Mouse (Mus musculus) A20 (cell line): ENCODE measurements around the gene Tmem45a2.
"Not testable (repeated sequence)": the region's sequence is repeated elsewhere in the genome, so short reads cannot be mapped to it uniquely, and the experiment has no call there.

Source experiments
- DNase-seq: peaks from one replicate; pipeline ENCODE4 v3.0.0-alpha.2; 2011; ENCODE audit warnings: low read depth, low spot score

Tmem45a2 gene

DNA sequence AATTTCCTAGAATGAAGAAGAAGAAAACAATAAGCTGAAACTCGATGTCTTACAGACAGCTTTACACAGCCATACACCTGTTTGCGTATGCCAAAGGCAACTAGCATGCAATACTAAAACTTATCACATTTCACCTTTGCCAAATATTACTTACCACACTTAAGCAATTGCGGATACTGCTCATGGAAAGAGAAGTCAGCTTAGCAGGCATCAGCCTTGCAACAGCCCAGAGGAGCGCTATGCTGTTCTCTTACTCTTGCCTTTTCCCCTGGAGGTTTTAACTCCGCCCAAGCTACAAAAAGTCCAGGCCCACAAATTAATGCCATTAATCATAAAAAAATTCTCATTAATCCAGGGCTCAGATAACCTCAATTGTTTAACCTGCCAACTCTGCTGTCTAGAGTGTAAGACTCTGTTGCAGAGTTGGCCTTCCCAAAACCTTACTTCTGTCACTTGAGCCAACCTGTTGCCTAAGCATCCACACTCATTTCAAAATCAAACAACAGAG is at the start of gene Tmem45a2:
Tmem45a2 (minus strand) TSS at position 241 of the 508 bp plus-strand sequence.
- DNase-seq: no peak

- DNase-seq: no peak
Measured at GRCm38 (mm10) chr16:57117562-57117961, 46.4 kb upstream of the Tmem45a2 start.

DNA sequence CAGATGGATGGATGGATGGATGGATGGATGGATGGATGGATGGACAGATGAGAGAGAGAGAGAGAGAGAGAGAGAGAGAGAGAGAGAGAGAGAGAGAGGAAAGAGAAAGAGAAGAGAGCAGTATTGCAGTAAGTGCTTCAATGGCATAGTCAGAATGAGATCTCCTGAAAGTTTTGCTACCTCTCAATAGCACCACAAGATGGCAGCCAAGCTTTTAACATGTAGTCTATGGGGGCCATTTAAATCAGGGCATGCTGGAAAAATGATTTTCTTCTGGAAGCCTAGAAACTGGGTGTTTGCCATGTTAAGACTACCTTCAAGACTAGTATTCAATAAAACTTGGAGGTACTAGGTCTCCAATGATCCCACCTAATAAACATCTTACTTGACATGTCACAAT is 44.9 kb upstream of the Tmem45a2 start:
- DNase-seq: peak; percentile 48

- no peak for DNase-seq
Measured at GRCm38 (mm10) chr16:57106185-57106960, 35.2 kb upstream of the Tmem45a2 start.

DNA sequence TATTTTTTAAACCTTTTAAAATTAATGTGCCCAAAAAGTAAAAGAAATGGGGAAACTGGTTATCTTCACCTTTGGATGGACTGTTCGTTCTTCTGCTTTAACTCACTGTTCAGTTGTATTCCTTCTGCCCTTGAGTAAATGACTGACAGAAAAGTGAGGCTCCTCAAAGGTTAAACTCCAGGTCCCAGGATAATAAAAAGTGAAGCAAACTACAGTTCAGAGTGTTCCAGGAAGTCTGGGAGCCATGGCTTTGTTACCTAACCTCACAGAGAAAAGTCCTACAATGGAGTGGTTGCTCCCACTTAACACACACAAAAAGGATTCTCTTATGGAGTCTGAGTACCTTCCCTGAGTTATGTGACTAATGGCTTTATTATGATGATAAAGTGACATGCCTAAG is 30.0 kb upstream of the Tmem45a2 start:
- DNase-seq: no peak

- DNase-seq: no peak
Measured at GRCm38 (mm10) chr16:57099572-57100237, 28.5 kb upstream of the Tmem45a2 start.

- no peak for DNase-seq
Measured at GRCm38 (mm10) chr16:57098468-57099144, 27.4 kb upstream of the Tmem45a2 start.

DNA sequence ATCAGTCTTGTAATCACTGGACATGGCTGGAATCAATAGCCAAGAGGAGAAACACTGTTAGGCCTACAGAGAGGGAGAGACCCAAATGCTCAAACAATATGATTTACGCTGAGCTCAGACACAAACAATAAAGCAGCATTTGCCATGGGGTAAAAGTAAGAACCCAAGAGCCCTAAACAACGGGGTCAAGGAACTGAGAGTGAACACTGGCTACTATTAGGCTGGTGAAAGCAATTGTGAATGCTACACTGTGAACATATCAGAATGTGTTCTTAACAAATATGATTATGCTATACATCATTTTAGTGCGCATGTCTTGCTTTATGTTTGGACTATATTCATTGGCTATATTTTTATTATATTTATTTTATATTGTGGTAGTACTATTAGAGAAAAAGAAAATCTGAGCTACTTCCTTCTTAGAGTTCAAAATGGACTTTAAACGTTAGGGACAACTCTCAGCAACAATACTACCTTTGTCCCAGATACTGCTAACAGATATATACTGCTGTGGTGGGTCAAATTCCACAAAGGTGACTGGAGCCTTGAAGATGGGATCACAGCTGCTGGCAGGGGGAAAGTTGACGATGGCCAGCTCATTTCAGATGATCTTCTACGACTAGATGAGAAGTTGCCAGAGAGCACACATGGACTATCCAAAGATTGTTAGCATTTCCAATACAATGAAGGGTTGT is 21.9 kb upstream of the Tmem45a2 start:
- no peak for DNase-seq

DNA sequence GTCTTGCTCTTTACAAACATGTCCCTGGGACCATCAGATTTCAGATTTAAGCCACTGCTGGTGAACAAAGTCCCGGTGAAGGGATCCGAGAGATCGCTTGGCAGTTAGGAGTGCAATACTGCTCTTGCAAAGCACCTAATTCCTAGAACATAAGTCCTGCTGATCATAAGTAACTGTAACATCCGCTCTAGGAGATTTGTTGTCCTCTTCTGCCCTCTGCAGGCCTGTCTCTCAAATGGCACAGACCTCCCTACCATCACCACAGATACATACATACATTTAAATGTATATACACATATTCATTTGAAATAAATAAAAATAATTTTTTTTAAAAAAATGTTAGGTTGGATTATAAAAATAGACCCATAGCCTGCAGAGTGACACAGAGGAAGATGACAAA is 21.3 kb upstream of the Tmem45a2 start:
- DNase-seq: peak; percentile 64

- DNase-seq: no peak
Measured at GRCm38 (mm10) chr16:57079577-57079976, 8.4 kb upstream of the Tmem45a2 start.

- DNase-seq: no peak
Measured at GRCm38 (mm10) chr16:57075986-57076385, 4.8 kb upstream of the Tmem45a2 start.

DNA sequence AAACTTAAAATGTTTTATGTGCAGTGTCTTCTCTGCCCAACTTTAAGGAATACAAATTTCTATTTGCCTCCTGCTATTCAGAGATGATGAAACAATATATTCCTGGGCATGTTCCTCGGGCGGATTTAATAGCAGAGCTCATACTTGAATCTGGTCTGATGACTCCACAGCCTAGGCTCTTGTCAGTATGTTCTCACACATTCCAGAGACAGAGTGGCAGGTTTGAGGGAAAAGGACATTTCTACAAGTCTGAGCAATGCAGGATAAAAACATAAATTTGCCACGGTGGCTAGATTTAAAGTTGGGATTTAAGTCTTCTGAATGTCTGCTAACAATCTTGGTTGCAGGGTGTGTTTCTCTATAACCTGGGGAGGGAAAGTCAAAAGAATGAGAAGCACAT is 9.1 kb downstream of the Tmem45a2 start:
- no peak for DNase-seq

GRCm38 (mm10) chr16:57056995-57057394 is 14.2 kb downstream of the Tmem45a2 start:
- no peak for DNase-seq

DNA sequence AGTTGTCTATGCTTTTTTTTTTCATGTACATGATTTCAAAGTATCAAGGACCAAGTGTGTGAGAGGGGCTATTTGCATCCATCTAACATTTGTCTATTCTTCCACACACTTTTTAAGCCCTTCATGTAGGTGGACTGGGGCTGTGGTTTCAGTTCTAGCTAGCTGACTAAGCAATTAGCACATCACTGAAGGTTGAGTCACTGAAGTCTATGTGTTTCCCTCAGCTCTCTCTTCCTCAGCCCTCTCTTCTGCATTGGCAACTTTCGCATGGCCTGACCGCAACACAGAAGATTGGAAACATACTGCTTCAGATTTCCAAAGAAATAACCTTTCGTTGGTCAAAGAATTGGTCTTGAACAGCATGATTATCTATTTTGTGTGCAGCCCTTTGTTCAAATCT is 21.2 kb downstream of the Tmem45a2 start:
- no peak for DNase-seq

DNA sequence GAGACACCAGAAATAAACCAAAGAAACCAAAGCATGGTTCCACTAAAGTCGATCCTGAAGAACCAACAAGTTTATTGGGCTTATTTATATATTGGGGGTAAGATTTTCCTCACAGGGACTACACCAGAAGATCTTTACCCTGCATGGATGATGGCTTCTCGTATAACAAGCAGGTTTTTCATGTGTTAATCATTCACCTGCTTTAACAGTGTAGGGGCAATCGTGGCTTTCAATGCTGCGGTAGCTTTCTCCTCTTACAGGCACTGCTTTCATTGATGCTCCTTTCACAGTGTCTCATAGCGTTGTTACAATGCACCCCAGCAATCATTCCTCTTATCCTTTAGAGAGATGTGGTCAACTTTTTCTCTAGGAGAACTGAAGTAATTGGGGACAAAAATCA is 32.6 kb downstream of the Tmem45a2 start:
- no peak for DNase-seq

DNA sequence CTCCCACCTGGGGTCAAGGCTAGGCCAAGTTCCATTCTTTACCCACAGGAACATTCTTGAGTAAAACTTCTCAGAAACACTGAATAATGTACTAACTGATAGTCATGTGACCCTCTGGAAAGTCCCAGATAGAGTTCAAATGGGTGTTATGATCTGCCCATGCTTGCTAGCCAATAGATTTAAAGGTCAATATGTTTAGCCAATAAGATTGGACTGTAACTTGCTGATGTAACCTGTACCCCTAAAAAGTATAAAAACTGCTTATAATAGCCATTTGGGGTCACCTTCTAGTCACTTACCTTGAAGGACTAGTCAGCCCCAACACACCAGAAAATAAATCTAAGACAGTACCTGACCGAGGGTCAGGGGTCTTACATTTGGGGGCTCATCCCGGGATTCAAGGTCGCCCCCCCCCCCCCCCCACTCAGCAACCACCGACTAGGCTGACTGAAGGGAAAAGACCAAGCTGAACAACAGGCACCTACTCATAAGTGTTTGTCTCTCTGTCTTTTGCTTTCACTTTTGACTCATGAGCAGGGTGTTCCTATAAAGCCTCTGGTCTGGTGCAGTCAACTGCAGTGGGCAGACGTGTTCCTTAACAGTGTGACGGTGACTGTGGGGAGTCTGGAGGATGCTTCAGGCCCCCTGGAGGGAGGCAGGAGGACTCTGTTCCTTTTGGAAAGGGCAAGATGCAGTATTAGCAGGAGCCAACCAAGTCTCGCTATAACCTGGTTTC is 40.9 kb downstream of the Tmem45a2 start:
- DNase-seq: peak; percentile 30

GRCm38 (mm10) chr16:56998283-56998682 is 72.9 kb downstream of the Tmem45a2 start:
- not testable (repeated sequence) for DNase-seq
